Mouse (Mus musculus) embryo, embryonic 9.5 days (tissue): ENCODE results near the gene Slmap.
A peak's percentile ranks its signal among the peaks of the same experiment; 100 is the strongest.
"Not testable (repeated sequence)": the region's sequence is repeated elsewhere in the genome, so short reads cannot be mapped to it uniquely, and the experiment has no call there.

Source experiments
- DNase-seq: peaks from one replicate; pipeline ENCODE4 v3.0.0-alpha.2; 2017; ENCODE audit errors: extremely low spot score

Slmap gene

GRCm38 (mm10) chr14:26398508-26399160 is 136.1 kb downstream of the Slmap start:
- DNase-seq, result no peak

- DNase-seq, result no peak
These were observed 142.9 kb downstream of the Slmap start for GRCm38 (mm10) chr14:26391866-26392265.

GRCm38 (mm10) chr14:26388961-26389360 is 145.8 kb downstream of the Slmap start:
- DNase-seq, result not testable (repeated sequence)

- not testable (repeated sequence) for DNase-seq
These were observed 147.7 kb downstream of the Slmap start for GRCm38 (mm10) chr14:26386999-26387398.

- not testable (repeated sequence) for DNase-seq
These were observed 149.1 kb downstream of the Slmap start for GRCm38 (mm10) chr14:26385659-26386058.

GRCm38 (mm10) chr14:26379071-26379470 is 155.7 kb downstream of the Slmap start:
- peak; percentile 7 for DNase-seq

GRCm38 (mm10) chr14:26376652-26377051 is 158.1 kb downstream of the Slmap start:
- peak; percentile 57 for DNase-seq
